ENCODE assay signal across 20 mouse cellular contexts in the genomic region with DNA sequence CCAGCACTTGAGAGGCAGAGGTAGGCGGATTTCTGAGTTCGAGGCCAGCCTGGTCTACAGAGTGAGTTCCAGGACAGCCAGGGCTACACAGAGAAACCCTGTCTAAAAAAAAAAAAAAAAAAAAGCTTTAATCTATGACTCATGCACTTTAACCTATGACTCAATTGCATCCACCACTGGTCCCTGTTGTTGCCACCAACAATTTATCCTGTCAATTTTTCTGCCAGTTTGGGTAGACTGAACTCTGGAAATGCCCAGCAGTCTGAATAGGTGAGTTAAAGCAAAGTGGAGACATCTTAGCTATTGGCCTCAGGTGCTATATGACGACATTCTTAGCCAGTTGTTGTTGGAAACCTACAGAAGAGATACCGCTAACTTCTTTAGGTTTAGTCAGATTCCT. TPM values are rescaled to one million over a fixed set of nuclear protein-coding genes. Genes with fewer than 3 reads are reported as not detected.
"Had no signal": no experiment of that assay in that cellular context is flagged by ENCODE, and none has a peak within 500 bp of the region (broad histone marks: within the 10 kb centered on the region; RNA-seq: fewer than 3 reads in every experiment).

No protein-coding gene starts in this region.

- H3K27me3 ChIP-seq: midbrain, embryonic 12.5 days; neural tube, embryonic 13.5 days; neural tube, embryonic 15.5 days had no signal

- DNase-seq: lung, adult 18-20 months; lung, embryonic 14.5 days; lung, postnatal 10 days; lung, postnatal 4 days; midbrain, embryonic 14.5 days; retina, postnatal 1 day; right cerebral cortex, adult 18-20 months; right cerebral cortex, postnatal 25 days; right cerebral cortex, postnatal 4 days; spleen, adult 18-20 months; thymus, adult 18-20 months; thymus, postnatal 14 days; thymus, postnatal 36 days had no signal

- H3K4me3 ChIP-seq: midbrain, embryonic 10.5 days; midbrain, embryonic 12.5 days; myocyte; neural tube, embryonic 13.5 days; neural tube, embryonic 15.5 days had no signal

- H3K4me1 ChIP-seq: midbrain, embryonic 12.5 days; neural tube, embryonic 13.5 days had no signal

- H3K9ac ChIP-seq: lung, embryonic 14.5 days; midbrain, embryonic 12.5 days; neural tube, embryonic 13.5 days; neural tube, embryonic 15.5 days had no signal

- H3K27ac ChIP-seq: midbrain, embryonic 10.5 days; midbrain, embryonic 12.5 days; neural tube, embryonic 13.5 days; neural tube, embryonic 15.5 days had no signal

- H3K36me3 ChIP-seq: midbrain, embryonic 10.5 days; midbrain, embryonic 12.5 days; neural tube, embryonic 13.5 days; neural tube, embryonic 15.5 days had no signal

RNA-seq across cellular contexts. Expression of a gene that starts 12.4 kb away (rescaled TPM):
- total RNA-seq: megakaryocyte, adult 5-6 weeks; megakaryocyte-erythroid progenitor cell, adult 5-6 weeks had no signal
